Mouse (Mus musculus) A20 (cell line): ENCODE measurements around the gene Moap1.

Experiments
- DNase-seq: peaks from one replicate; pipeline ENCODE4 v3.0.0-alpha.2; 2011; ENCODE audit warnings: low read depth, low spot score

Gene Moap1

GRCm38 (mm10) chr12:102705906-102706640 is 37.4 kb downstream of the Moap1 start:
- no peak for DNase-seq

- peak; percentile 85 for DNase-seq
These were observed 38.1 kb downstream of the Moap1 start for GRCm38 (mm10) chr12:102705216-102705871.

GRCm38 (mm10) chr12:102704457-102705198 is 38.8 kb downstream of the Moap1 start, which contains the start of gene Itpk1:
Gene Itpk1, minus strand, starts transcription at chr12:102704930.
- DNase-seq, result peak; percentile 74

- no peak for DNase-seq
These were observed 39.5 kb downstream of the Moap1 start for GRCm38 (mm10) chr12:102703921-102704408.

GRCm38 (mm10) chr12:102703441-102703840 is 40.0 kb downstream of the Moap1 start:
- DNase-seq, result no peak

GRCm38 (mm10) chr12:102703111-102703412 is 40.4 kb downstream of the Moap1 start:
- DNase-seq, result no peak

GRCm38 (mm10) chr12:102702356-102703110 is 40.9 kb downstream of the Moap1 start:
- DNase-seq, result peak; percentile 78

- no peak for DNase-seq
These were observed 41.7 kb downstream of the Moap1 start for GRCm38 (mm10) chr12:102701691-102702207.

GRCm38 (mm10) chr12:102700453-102700852 is 43.0 kb downstream of the Moap1 start:
- DNase-seq, result no peak

GRCm38 (mm10) chr12:102699156-102699555 is 44.3 kb downstream of the Moap1 start:
- DNase-seq, result no peak

- DNase-seq, result no peak
These were observed 45.3 kb downstream of the Moap1 start for GRCm38 (mm10) chr12:102698089-102698684.

- DNase-seq, result no peak
These were observed 46.1 kb downstream of the Moap1 start for GRCm38 (mm10) chr12:102697381-102697780.

GRCm38 (mm10) chr12:102696635-102697354 is 46.7 kb downstream of the Moap1 start:
- no peak for DNase-seq

- DNase-seq, result no peak
These were observed 47.9 kb downstream of the Moap1 start for GRCm38 (mm10) chr12:102695369-102696239.
